Mouse (Mus musculus) kidney, adult 10 weeks (tissue): ENCODE measurements around the gene Olfr610. TPM values are rescaled to one million over a fixed set of nuclear protein-coding genes. Genes with fewer than 3 reads are reported as not detected.

Source experiments
- polyA plus RNA-seq: library from polyadenylated mRNA; stranded (reverse); fragments of 350-450 nt; fragmentation: Illumina TruSeq; extraction: RNeasy Lipid Tissue Mini Kit (QIAGEN cat#74804); gene quantifications from one replicate; pipeline ENCODE4 v1.2.3, GENCODE M21; 2014; ENCODE audit warnings: low read depth, low replicate concordance

Olfr610 gene
- polyA plus RNA-seq, result not detected

DNA sequence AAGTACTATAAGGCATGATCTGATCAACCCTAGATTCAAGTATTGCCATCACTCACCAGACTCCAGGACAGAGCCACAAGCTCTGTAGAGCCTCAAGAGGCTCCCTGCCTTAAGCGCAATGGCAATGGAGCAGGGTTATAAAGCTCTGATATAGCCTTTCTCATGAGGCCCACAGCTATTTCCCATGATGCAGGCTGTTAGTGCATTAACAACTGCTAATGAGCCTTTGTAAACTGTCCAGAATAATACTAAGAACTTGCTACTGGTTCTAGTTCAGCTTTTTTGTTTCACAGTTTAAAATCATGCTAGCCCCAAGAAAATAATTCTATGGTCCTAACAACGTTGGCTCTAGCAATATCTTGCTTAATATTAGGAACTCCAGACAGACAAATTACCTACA is at the start of gene Olfr610:
Olfr610 (minus strand) TSS at position 101 of the 400 bp plus-strand sequence.

DNA sequence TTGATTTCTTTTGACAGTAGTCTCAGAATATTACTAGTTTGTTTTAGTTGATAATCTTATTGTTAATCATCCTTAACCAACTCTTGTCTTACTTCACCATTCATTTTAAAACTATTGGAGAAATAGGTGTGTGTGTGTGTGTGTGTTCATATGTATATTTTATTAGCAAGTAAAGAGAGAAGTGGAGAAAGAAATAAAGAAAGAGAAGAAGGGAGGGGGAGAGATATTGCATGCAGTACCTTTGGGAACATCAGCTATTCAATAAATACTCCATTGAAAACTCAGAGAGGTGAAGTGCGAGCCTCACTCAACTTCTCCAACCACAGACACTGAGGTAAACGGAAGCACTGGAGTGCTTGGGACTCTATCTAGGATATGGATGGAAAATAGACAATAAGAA is 43.9 kb upstream of the Olfr610 start, which contains the start of gene Olfr615:
Olfr615 (plus strand) TSS at position 301 of the 400 bp plus-strand sequence.

DNA sequence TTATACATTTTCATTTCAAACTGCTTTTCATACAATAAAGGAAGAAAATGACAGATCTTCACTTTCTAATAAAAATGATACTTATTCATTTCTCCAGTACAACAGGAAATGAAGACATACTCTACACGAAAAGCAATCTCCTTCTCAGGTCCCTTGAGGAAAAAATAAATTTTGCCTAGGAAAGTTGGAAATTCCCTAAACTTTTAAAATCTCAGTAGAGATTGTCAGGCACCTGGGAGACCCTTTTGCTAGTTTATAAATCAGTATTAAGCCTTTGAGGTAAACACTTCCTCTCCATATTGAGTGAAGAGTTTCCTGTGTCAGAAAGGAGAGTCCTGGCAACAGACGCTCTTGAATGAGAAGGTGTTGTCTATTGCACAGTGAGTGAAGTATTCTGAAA is 35.9 kb upstream of the Olfr610 start, which contains the start of gene Olfr613:
Olfr613 (plus strand) TSS at position 301 of the 400 bp plus-strand sequence.

DNA sequence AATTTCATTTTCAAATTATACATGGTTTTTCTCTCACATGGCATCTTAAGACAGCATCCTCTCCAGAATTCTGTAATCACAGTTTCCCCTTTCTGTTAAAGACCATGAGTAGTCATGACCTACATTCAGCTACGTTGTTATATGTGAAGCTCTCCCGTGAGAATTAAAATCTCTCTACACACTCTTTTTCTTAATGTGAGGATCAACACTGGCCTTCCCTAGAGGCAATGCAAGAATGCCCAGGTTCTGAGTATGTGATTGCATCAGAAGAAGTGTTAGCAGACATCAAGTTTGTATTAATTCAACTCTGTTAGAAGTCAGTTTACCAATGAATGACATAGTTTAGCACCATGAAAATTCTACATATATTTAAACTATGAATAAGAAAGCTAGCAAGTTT is 30.7 kb upstream of the Olfr610 start, which contains the start of gene Olfr612:
Olfr612 (minus strand) TSS at position 101 of the 400 bp plus-strand sequence.

DNA sequence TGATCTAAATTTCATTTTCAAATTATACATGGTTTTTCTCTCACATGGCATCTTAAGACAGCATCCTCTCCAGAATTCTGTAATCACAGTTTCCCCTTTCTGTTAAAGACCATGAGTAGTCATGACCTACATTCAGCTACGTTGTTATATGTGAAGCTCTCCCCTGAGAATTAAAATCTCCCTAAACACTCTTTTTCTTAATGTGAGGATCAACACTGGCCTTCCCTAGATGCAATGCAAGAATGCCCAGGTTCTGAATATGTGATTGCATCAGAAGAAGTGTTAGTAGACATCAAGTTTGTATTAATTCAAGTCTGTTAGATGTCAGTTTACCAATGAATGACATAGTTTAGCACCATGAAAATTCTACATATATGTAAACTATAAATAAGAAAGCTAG is 8.8 kb upstream of the Olfr610 start, which contains the start of gene Olfr611:
Olfr611 (minus strand) TSS at position 101 of the 400 bp plus-strand sequence.

DNA sequence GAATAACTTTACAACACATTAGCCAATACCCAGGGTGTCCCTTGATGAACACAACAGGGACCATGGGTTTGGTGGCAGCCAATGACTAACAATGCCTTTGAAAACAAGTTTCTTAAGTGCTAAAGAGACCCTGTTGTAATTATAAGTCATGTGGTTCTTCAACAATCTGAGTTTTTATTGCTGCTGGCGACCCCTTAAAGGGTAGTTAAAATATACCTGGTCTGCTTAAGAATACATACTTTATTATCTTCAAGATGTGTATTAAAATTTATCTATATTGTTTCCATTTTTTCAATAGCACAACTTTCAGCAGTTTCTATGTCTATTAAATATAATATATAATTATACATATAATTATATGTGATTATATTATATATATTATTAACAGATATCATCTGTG is 14.0 kb downstream of the Olfr610 start, which contains the start of gene Olfr609:
Olfr609 (minus strand) TSS at position 101 of the 400 bp plus-strand sequence.

DNA sequence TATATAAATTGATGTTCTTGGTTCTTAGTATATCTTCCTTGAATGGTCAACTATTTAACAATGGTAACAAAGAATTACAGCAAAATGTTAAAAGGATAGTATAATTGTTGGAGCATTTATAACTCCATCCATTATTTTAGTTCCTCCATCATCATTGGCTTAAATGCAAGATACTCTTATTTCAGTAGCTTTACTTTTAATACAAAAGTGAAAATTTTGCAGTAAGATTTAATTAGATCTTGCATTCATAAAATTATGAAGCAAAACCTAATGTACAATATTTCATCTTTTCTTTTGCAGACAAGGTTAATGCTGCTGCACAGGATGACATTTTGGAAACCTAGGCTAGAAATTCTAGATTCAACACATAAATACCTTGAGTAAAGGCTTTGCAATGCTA is 42.3 kb downstream of the Olfr610 start, which contains the start of gene Olfr608:
Olfr608 (plus strand) TSS at position 301 of the 400 bp plus-strand sequence.

Other genes starting within 250 kb of the Olfr610 start
- gene Olfr596, start 206.5 kb downstream of the Olfr610 start, polyA plus RNA-seq, result not detected
- not detected for gene Olfr597, start 195.8 kb downstream of the Olfr610 start, polyA plus RNA-seq
- gene Olfr598, start 188.6 kb downstream of the Olfr610 start, polyA plus RNA-seq, result not detected
- not detected for gene Olfr599, start 176.2 kb downstream of the Olfr610 start, polyA plus RNA-seq
- gene Olfr600, start 162.5 kb downstream of the Olfr610 start, polyA plus RNA-seq, result not detected
- gene Olfr601, start 149.5 kb downstream of the Olfr610 start, polyA plus RNA-seq, result not detected
- not detected for gene Olfr603, start 125.9 kb downstream of the Olfr610 start, polyA plus RNA-seq
- not detected for gene Usp17lc, start 97.0 kb downstream of the Olfr610 start, polyA plus RNA-seq
- not detected for gene Olfr605, start 66.7 kb downstream of the Olfr610 start, polyA plus RNA-seq
- not detected for gene Olfr606, start 63.1 kb downstream of the Olfr610 start, polyA plus RNA-seq
- gene Olfr607, start 48.0 kb downstream of the Olfr610 start, polyA plus RNA-seq, result not detected
- gene Olfr608, start 42.2 kb downstream of the Olfr610 start, polyA plus RNA-seq, result not detected
- not detected for gene Olfr609, start 14.1 kb downstream of the Olfr610 start, polyA plus RNA-seq
- gene Olfr611, start 8.7 kb upstream of the Olfr610 start, polyA plus RNA-seq, result not detected
- gene Olfr612, start 30.6 kb upstream of the Olfr610 start, polyA plus RNA-seq, result not detected
- not detected for gene Olfr613, start 36.0 kb upstream of the Olfr610 start, polyA plus RNA-seq
- gene Olfr615, start 44.0 kb upstream of the Olfr610 start, polyA plus RNA-seq, result not detected
- gene Olfr616, start 57.0 kb upstream of the Olfr610 start, polyA plus RNA-seq, result not detected
- gene Olfr617, start 60.9 kb upstream of the Olfr610 start, polyA plus RNA-seq, result not detected
- not detected for gene Olfr618, start 78.0 kb upstream of the Olfr610 start, polyA plus RNA-seq
- not detected for gene Olfr619, start 88.5 kb upstream of the Olfr610 start, polyA plus RNA-seq
- gene Olfr620, start 100.4 kb upstream of the Olfr610 start, polyA plus RNA-seq, result not detected
- gene Olfr622, start 130.6 kb upstream of the Olfr610 start, polyA plus RNA-seq, result not detected
- gene Olfr623, start 151.6 kb upstream of the Olfr610 start, polyA plus RNA-seq, result not detected
- gene Olfr624, start 159.1 kb upstream of the Olfr610 start, polyA plus RNA-seq, result 0.44 TPM
- gene Olfr625-ps1, start 170.6 kb upstream of the Olfr610 start, polyA plus RNA-seq, result not detected
- gene Olfr243, start 202.5 kb upstream of the Olfr610 start, polyA plus RNA-seq, result not detected
- gene Olfr628, start 218.3 kb upstream of the Olfr610 start, polyA plus RNA-seq, result not detected
- not detected for gene Olfr629, start 232.8 kb upstream of the Olfr610 start, polyA plus RNA-seq
- not detected for gene Olfr630, start 245.2 kb upstream of the Olfr610 start, polyA plus RNA-seq